12 mouse cellular contexts compared by ENCODE assay signal in genomic region chr2:82570358-82570757, GRCm38 (mm10).
DNase-seq lines count a peak whose midpoint lies in the region; ATAC-seq and TF ChIP-seq lines count a peak whose summit lies in the region.
"Had no signal": no experiment of that assay in that cellular context is flagged by ENCODE, and none has a peak within 500 bp of the region (broad histone marks: within the 10 kb centered on the region; RNA-seq: fewer than 3 reads in every experiment).

No protein-coding gene starts in this region.

- no peaks in the 10 kb centered on the region for H3K27me3 ChIP-seq in liver, adult 2 months (ENCODE audit: control insufficient read depth, insufficient read depth, low read length)
- no peaks in the 10 kb centered on the region for H3K27me3 ChIP-seq in liver, embryonic 12.5 days (replicated peaks)
- no peaks in the 10 kb centered on the region for H3K27me3 ChIP-seq in CH12.LX (replicated peaks)
- H3K27me3 ChIP-seq: embryonic facial prominence, embryonic 12.5 days; hindbrain, embryonic 15.5 days had no signal

- dilution Hi-C loops in CH12.LX (cut with MboI; ENCODE audit: extremely low pct_ligation_motif_present, extremely low pct_unique_long_range_greater_than_20kb, low sequenced_read_pairs), result no loop called here

- ATAC-seq in liver, embryonic 12.5 days, result no peak
- ATAC-seq: midbrain, embryonic 16.5 days had no signal

- no peaks in the 10 kb centered on the region for H3K36me3 ChIP-seq in liver, adult 2 months (ENCODE audit: control insufficient read depth, insufficient read depth, low read length)
- no peaks in the 10 kb centered on the region for H3K36me3 ChIP-seq in liver, embryonic 12.5 days
- H3K36me3 ChIP-seq in CH12.LX (replicated peaks in 1 of 2; ENCODE audit: control insufficient read depth in 1 of 2, insufficient read depth in 1 of 2, low read length in 1 of 2), result no peaks in the 10 kb centered on the region
- H3K36me3 ChIP-seq: embryonic facial prominence, embryonic 12.5 days; hindbrain, embryonic 15.5 days had no signal

- no peaks in the 10 kb centered on the region for H3K9me3 ChIP-seq in liver, embryonic 12.5 days (replicated peaks)
- H3K9me3 ChIP-seq in CH12.LX (replicated peaks; ENCODE audit: low read length), result peaks cover 3% of the 10 kb centered on the region
- H3K9me3 ChIP-seq: embryonic facial prominence, embryonic 12.5 days; hindbrain, embryonic 15.5 days had no signal

- no peaks in the 10 kb centered on the region for H3K4me1 ChIP-seq in liver, adult 2 months (ENCODE audit: control insufficient read depth, insufficient read depth, low read length)
- H3K4me1 ChIP-seq in liver, embryonic 12.5 days, result no peaks in the 10 kb centered on the region
- no peaks in the 10 kb centered on the region for H3K4me1 ChIP-seq in CH12.LX (ENCODE audit: control insufficient read depth in 1 of 2, insufficient read depth in 2 of 2)
- H3K4me1 ChIP-seq: embryonic facial prominence, embryonic 12.5 days; hindbrain, embryonic 15.5 days had no signal

- in situ Hi-C loops in CH12.LX (cut with MboI; ENCODE audit: low pct_ligation_motif_present, low pct_unique_long_range_greater_than_20kb, low sequenced_read_pairs), result no loop called here

- no peak for DNase-seq in gastrocnemius, adult 2 months
- DNase-seq in gastrocnemius, adult 18-20 months (ENCODE audit: low spot score), result no peak
- DNase-seq in liver, adult 2 months (ENCODE audit: extremely low read depth, low read depth, low spot score), result no peak
- DNase-seq in CH12.LX (ENCODE audit: extremely low read depth) (no peak), liver (no peak)
- DNase-seq in brain, embryonic 14.5 days (ENCODE audit: low read depth), result peak; percentile 38
- DNase-seq: heart, adult 11 months; kidney, adult 8-10 months had no signal

- TF ChIP-seq CTCF in gastrocnemius, adult 2 months (IDR thresholded peaks at IDR 0.05), result 0 out of 2 replicates have a peak, but pooled peaks have one; percentile 1
- TF ChIP-seq CTCF in liver, adult 2 months (IDR thresholded peaks at IDR 0.05; ENCODE audit: low read depth, low read length), result peak; percentile 14; the same call in 1 of the 2 replicates
- peak in 1 of 2 experiments; percentile 43; a peak in 2 of 4 replicates for TF ChIP-seq CTCF in CH12.LX (conservative IDR thresholded peaks at IDR 0.05 in 1 of 2, IDR thresholded peaks at IDR 0.05 in 1 of 2; ENCODE audit: low read depth in 2 of 2, low read length in 2 of 2)
- no peak for TF ChIP-seq CTCF in brain, embryonic 14.5 days (IDR thresholded peaks at IDR 0.05; ENCODE audit: borderline replicate concordance, extremely low read depth, insufficient read depth, insufficient read length)

- no peaks in the 10 kb centered on the region for H3K79me2 ChIP-seq in liver, adult 2 months (ENCODE audit: control insufficient read depth, insufficient read depth, low read length)
- H3K79me2 ChIP-seq in CH12.LX (replicated peaks; ENCODE audit: control insufficient read depth, extremely low read depth, insufficient read depth, poor library complexity, severe bottlenecking), result no peaks in the 10 kb centered on the region

- H3K9ac ChIP-seq in liver, adult 2 months (ENCODE audit: low read depth, low read length), result no peak overlapping the region
- H3K9ac ChIP-seq in liver, embryonic 12.5 days, result no peak overlapping the region
- H3K9ac ChIP-seq in CH12.LX (ENCODE audit: insufficient read depth, low read depth), result no peak overlapping the region
- H3K9ac ChIP-seq: embryonic facial prominence, embryonic 12.5 days; hindbrain, embryonic 15.5 days had no signal

- H3K4me2 ChIP-seq in liver, embryonic 12.5 days, result no peak overlapping the region
- H3K4me2 ChIP-seq in CH12.LX (ENCODE audit: insufficient read depth, low read depth, poor library complexity, severe bottlenecking), result no peak overlapping the region
- H3K4me2 ChIP-seq: embryonic facial prominence, embryonic 12.5 days; hindbrain, embryonic 15.5 days had no signal

- peak; percentile 36 for TF ChIP-seq RAD21 in CH12.LX (IDR thresholded peaks at IDR 0.05; ENCODE audit: low read depth, low read length)

- no peak overlapping the region for H3K27ac ChIP-seq in gastrocnemius, adult 2 months
- no peak overlapping the region for H3K27ac ChIP-seq in liver, adult 2 months (replicated peaks; ENCODE audit: insufficient read depth, low read depth, low read length)
- no peak overlapping the region for H3K27ac ChIP-seq in liver, embryonic 12.5 days
- no peak overlapping the region for H3K27ac ChIP-seq in CH12.LX (ENCODE audit: insufficient read depth, low read depth)
- H3K27ac ChIP-seq: embryonic facial prominence, embryonic 12.5 days; hindbrain, embryonic 15.5 days had no signal

- no peak for TF ChIP-seq POLR2A in liver, adult 2 months (IDR thresholded peaks at IDR 0.05; ENCODE audit: extremely low read depth, insufficient read depth, low read length)
- TF ChIP-seq POLR2A in CH12.LX (IDR thresholded peaks at IDR 0.05; ENCODE audit: low read depth, low read length), result no peak
- no peak for TF ChIP-seq POLR2A in brain, embryonic 14.5 days (IDR thresholded peaks at IDR 0.05; ENCODE audit: borderline replicate concordance, extremely low read depth, insufficient read depth, insufficient read length, poor library complexity, severe bottlenecking)

- no peak for TF ChIP-seq EP300 in CH12.LX (IDR thresholded peaks at IDR 0.05; ENCODE audit: low read length)

- intact Hi-C loops in gastrocnemius, adult 2 months (cut with DNase I), result no loop called here

- no peak overlapping the region for H3K4me3 ChIP-seq in gastrocnemius, adult 2 months
- H3K4me3 ChIP-seq in liver, adult 2 months (ENCODE audit: insufficient read depth, low read depth, low read length), result no peak overlapping the region
- no peak overlapping the region for H3K4me3 ChIP-seq in liver, embryonic 12.5 days
- no peak overlapping the region for H3K4me3 ChIP-seq in CH12.LX (replicated peaks in 1 of 3; ENCODE audit: low read depth in 2 of 3, low read length in 2 of 3, poor library complexity in 1 of 3)
- H3K4me3 ChIP-seq: embryonic facial prominence, embryonic 12.5 days; hindbrain, embryonic 15.5 days had no signal

TF ChIP-seq in CH12.LX, 34 proteins besides CTCF, POLR2A, EP300 and RAD21:
- TF ChIP-seq SMC3 (IDR thresholded peaks at IDR 0.05; ENCODE audit: low read depth, low read length) (peak; percentile 23; the same call in 1 of the 2 replicates), TCF12 (IDR thresholded peaks at IDR 0.05; ENCODE audit: low read depth, low read length) (no peak)
